Mouse (Mus musculus) forebrain, embryonic 13.5 days (tissue): ENCODE results near the gene Kcnj10. TPM values are rescaled to one million over a fixed set of nuclear protein-coding genes. Genes with fewer than 3 reads are reported as not detected.

Experiments
- ATAC-seq: fragments of 200-750 bp; cut with Nextera tagmentation; 2 replicates; pipeline ENCODE4 v1.8.0; 2017
- H3K27ac ChIP-seq: fragments of 300-500 bp; sonication (generic); 2 replicates; pipeline ENCODE4 v1.5.1; 2015; ENCODE audit warnings: inconsistent platforms, mild to moderate bottlenecking, moderate library complexity
- H3K27me3 ChIP-seq: fragments of 300-500 bp; sonication (generic); 2 replicates; pipeline ENCODE4 v1.6.1; 2015; ENCODE audit warnings: mild to moderate bottlenecking, inconsistent platforms
- H3K36me3 ChIP-seq: fragments of 300-500 bp; sonication (generic); 2 replicates; pipeline ENCODE4 v1.6.1; 2015; ENCODE audit warnings: mild to moderate bottlenecking, inconsistent platforms; ENCODE audit not compliant: poor library complexity, severe bottlenecking
- H3K4me1 ChIP-seq: fragments of 300-500 bp; sonication (generic); 2 replicates; pipeline ENCODE4 v1.6.1; 2015; ENCODE audit warnings: inconsistent platforms
- H3K4me2 ChIP-seq: fragments of 300-500 bp; sonication (generic); 2 replicates; pipeline ENCODE4 v1.6.1; 2015; ENCODE audit warnings: inconsistent platforms, mild to moderate bottlenecking, moderate library complexity
- H3K4me3 ChIP-seq: fragments of 300-500 bp; sonication (generic); 2 replicates; pipeline ENCODE4 v1.5.1; 2015; ENCODE audit warnings: mild to moderate bottlenecking, inconsistent platforms
- H3K9ac ChIP-seq: fragments of 300-500 bp; sonication (generic); 2 replicates; pipeline ENCODE4 v1.6.1; 2015; ENCODE audit warnings: mild to moderate bottlenecking, inconsistent platforms
- H3K9me3 ChIP-seq: fragments of 300-500 bp; sonication (generic); replicated peaks from 2 replicates; pipeline ENCODE4 v1.6.1; 2016; ENCODE audit warnings: inconsistent platforms
- WGBS: fragments of 180-500 bp; shearing (Covaris S2); methylation state at CpG from one replicate; pipeline ENCODE4 v1.1.7; 2015; 5-methylcytosine and 5-hydroxymethylcytosine counted together
- polyA plus RNA-seq: library from polyadenylated mRNA; unstranded; fragments of >200 nt; fragmentation: Nextera tagmentation; extraction: Ambion mirVana; gene quantifications from 2 replicates; pipeline ENCODE4 v1.2.1, GENCODE M21; 2015

The Kcnj10 gene
- polyA plus RNA-seq, 1 experiment from 2014 or later, result 1.2 TPM

GRCm38 (mm10) chr1:172357550-172357949 is 16.5 kb downstream of the Kcnj10 start:
- H3K4me2 ChIP-seq, result no peak overlapping the region
- no peaks in the 10 kb centered on the region for H3K36me3 ChIP-seq
- H3K27me3 ChIP-seq, result no peaks in the 10 kb centered on the region
- no peak overlapping the region for H3K9ac ChIP-seq
- no peak overlapping the region for H3K27ac ChIP-seq
- 6% methylated on average over 1 of the region's 1 CpGs for WGBS
- H3K4me3 ChIP-seq, result no peak overlapping the region
- ATAC-seq, result peak; percentile 72
- no peaks in the 10 kb centered on the region for H3K9me3 ChIP-seq
- peaks cover 37% of the 10 kb centered on the region for H3K4me1 ChIP-seq

GRCm38 (mm10) chr1:172358341-172358740 is 17.3 kb downstream of the Kcnj10 start:
- no peak overlapping the region for H3K4me2 ChIP-seq
- no peak overlapping the region for H3K27ac ChIP-seq
- 69% methylated on average over 10 of the region's 10 CpGs for whole genome bisulfite sequencing
- no peak overlapping the region for H3K9ac ChIP-seq
- H3K4me3 ChIP-seq, result no peak overlapping the region
- H3K4me1 ChIP-seq, result peaks cover 37% of the 10 kb centered on the region
- H3K9me3 ChIP-seq, result no peaks in the 10 kb centered on the region
- H3K36me3 ChIP-seq, result no peaks in the 10 kb centered on the region
- ATAC-seq, result no peak
- H3K27me3 ChIP-seq, result no peaks in the 10 kb centered on the region

- 0 out of 2 replicates have a peak, but pooled peaks cover 3% of the 10 kb centered on the region for H3K4me1 ChIP-seq
- H3K27me3 ChIP-seq, result no peaks in the 10 kb centered on the region
- H3K27ac ChIP-seq, result no peak overlapping the region
- no peak overlapping the region for H3K4me3 ChIP-seq
- no peak overlapping the region for H3K4me2 ChIP-seq
- H3K9ac ChIP-seq, result no peak overlapping the region
- peaks cover 8% of the 10 kb centered on the region for H3K36me3 ChIP-seq
- ATAC-seq, result peak; percentile 48; the same call in 1 of the 2 replicates
- no peaks in the 10 kb centered on the region for H3K9me3 ChIP-seq
- WGBS, result 7% methylated on average over 6 of the region's 6 CpGs
Measured at GRCm38 (mm10) chr1:172364684-172365083, 23.7 kb downstream of the Kcnj10 start.

- 0 out of 2 replicates have a peak, but pooled peaks cover 3% of the 10 kb centered on the region for H3K4me1 ChIP-seq
- H3K4me3 ChIP-seq, result no peak overlapping the region
- no peak overlapping the region for H3K27ac ChIP-seq
- H3K9me3 ChIP-seq, result no peaks in the 10 kb centered on the region
- H3K27me3 ChIP-seq, result no peaks in the 10 kb centered on the region
- peak overlapping the region; percentile 25 for H3K4me2 ChIP-seq
- ATAC-seq, result peak; percentile 60
- 33% methylated on average over 23 of the region's 23 CpGs for WGBS
- H3K36me3 ChIP-seq, result peaks cover 16% of the 10 kb centered on the region
- no peak overlapping the region for H3K9ac ChIP-seq
Measured at GRCm38 (mm10) chr1:172368768-172369418, 27.9 kb downstream of the Kcnj10 start.

GRCm38 (mm10) chr1:172376198-172376667 is 35.2 kb downstream of the Kcnj10 start, which contains the start of gene Pigm:
Gene Pigm, plus strand, starts transcription at chr1:172376546.
- peak; percentile 99 for ATAC-seq
- Histone ChIP-seq H3K36me3 (peaks cover 17% of the 10 kb centered on the region), H3K9me3 (no peaks in the 10 kb centered on the region), H3K9ac (peak within 1 kb of the TSS; percentile 92), H3K4me1 (peaks cover 35% of the 10 kb centered on the region), H3K4me3 (peak within 1 kb of the TSS; percentile 97), H3K27ac (peak within 1 kb of the TSS; percentile 62), H3K27me3 (no peaks in the 10 kb centered on the region), H3K4me2 (peak within 1 kb of the TSS; percentile 100)
- 1% methylated on average over 39 of the region's 39 CpGs for WGBS

GRCm38 (mm10) chr1:172376758-172377458 is 35.9 kb downstream of the Kcnj10 start:
- H3K27ac ChIP-seq, result peak overlapping the region; percentile 25
- H3K36me3 ChIP-seq, result peaks cover 21% of the 10 kb centered on the region
- peak overlapping the region; percentile 100 for H3K4me2 ChIP-seq
- H3K9ac ChIP-seq, result peak overlapping the region; percentile 92
- 3% methylated on average over 62 of the region's 62 CpGs for WGBS
- peak overlapping the region; percentile 97 for H3K4me3 ChIP-seq
- H3K27me3 ChIP-seq, result no peaks in the 10 kb centered on the region
- peaks cover 35% of the 10 kb centered on the region for H3K4me1 ChIP-seq
- no peaks in the 10 kb centered on the region for H3K9me3 ChIP-seq
- no peak; the same call in 1 of the 2 replicates for ATAC-seq

- H3K9ac ChIP-seq, result no peak overlapping the region
- H3K9me3 ChIP-seq, result no peaks in the 10 kb centered on the region
- H3K4me1 ChIP-seq, result peaks cover 35% of the 10 kb centered on the region
- H3K4me2 ChIP-seq, result no peak overlapping the region
- H3K4me3 ChIP-seq, result no peak overlapping the region
- H3K36me3 ChIP-seq, result peaks cover 27% of the 10 kb centered on the region
- ATAC-seq, result no peak
- no peak overlapping the region for H3K27ac ChIP-seq
- no peaks in the 10 kb centered on the region for H3K27me3 ChIP-seq
- 78% methylated on average over 10 of the region's 10 CpGs for WGBS
Measured at GRCm38 (mm10) chr1:172380066-172380465, 39.1 kb downstream of the Kcnj10 start.

- peaks cover 27% of the 10 kb centered on the region for H3K36me3 ChIP-seq
- no peak overlapping the region for H3K9ac ChIP-seq
- H3K4me1 ChIP-seq, result peaks cover 28% of the 10 kb centered on the region
- 100% methylated on average over 1 of the region's 1 CpGs for WGBS
- no peak overlapping the region for H3K4me3 ChIP-seq
- no peak for ATAC-seq
- H3K27ac ChIP-seq, result no peak overlapping the region
- no peaks in the 10 kb centered on the region for H3K9me3 ChIP-seq
- H3K4me2 ChIP-seq, result no peak overlapping the region
- H3K27me3 ChIP-seq, result no peaks in the 10 kb centered on the region
Measured at GRCm38 (mm10) chr1:172382090-172382489, 41.1 kb downstream of the Kcnj10 start.

GRCm38 (mm10) chr1:172387246-172387645 is 46.2 kb downstream of the Kcnj10 start:
- H3K27me3 ChIP-seq, result no peaks in the 10 kb centered on the region
- H3K36me3 ChIP-seq, result 0 out of 2 replicates have a peak, but pooled peaks cover 5% of the 10 kb centered on the region
- H3K4me3 ChIP-seq, result no peak overlapping the region
- H3K4me2 ChIP-seq, result no peak overlapping the region
- WGBS, result 51% methylated on average over 5 of the region's 5 CpGs
- H3K27ac ChIP-seq, result no peak overlapping the region
- peak; percentile 71 for ATAC-seq
- peaks cover 12% of the 10 kb centered on the region for H3K4me1 ChIP-seq
- H3K9me3 ChIP-seq, result no peaks in the 10 kb centered on the region
- H3K9ac ChIP-seq, result no peak overlapping the region

GRCm38 (mm10) chr1:172390769-172391168 is 49.8 kb downstream of the Kcnj10 start:
- no peak overlapping the region for H3K27ac ChIP-seq
- H3K9ac ChIP-seq, result no peak overlapping the region
- H3K9me3 ChIP-seq, result no peaks in the 10 kb centered on the region
- H3K4me1 ChIP-seq, result peaks cover 15% of the 10 kb centered on the region
- 82% methylated on average over 1 of the region's 1 CpGs for WGBS
- H3K4me2 ChIP-seq, result no peak overlapping the region
- H3K36me3 ChIP-seq, result no peaks in the 10 kb centered on the region
- no peak for ATAC-seq
- no peak overlapping the region for H3K4me3 ChIP-seq
- no peaks in the 10 kb centered on the region for H3K27me3 ChIP-seq

- ATAC-seq, result peak; percentile 71
- Histone ChIP-seq H3K4me1 (peaks cover 15% of the 10 kb centered on the region), H3K27ac (peak overlapping the region; percentile 59), H3K27me3 (no peaks in the 10 kb centered on the region), H3K4me2 (peak overlapping the region; percentile 54), H3K36me3 (no peaks in the 10 kb centered on the region), H3K9me3 (no peaks in the 10 kb centered on the region), H3K4me3 (peak overlapping the region; percentile 25), H3K9ac (peak overlapping the region; percentile 34; the same call in 1 of the 2 replicates)
- WGBS, result 12% methylated on average over 20 of the region's 20 CpGs
Measured at GRCm38 (mm10) chr1:172391807-172392581, 51.0 kb downstream of the Kcnj10 start.
